Mouse (Mus musculus) adrenal gland, postnatal 25 days (tissue): ENCODE results near the gene Olfr847. TPM values are rescaled to one million over a fixed set of nuclear protein-coding genes. Genes with fewer than 3 reads are reported as not detected.

ENCODE experiments used
- DNase-seq: peaks from one replicate; pipeline ENCODE4 v3.0.0; 2021; ENCODE audit warnings: mixed read lengths
- long read RNA-seq: library from polyadenylated mRNA; stranded (forward); transcript quantifications from one replicate; pipeline ENCODE4 v2.0.0, GENCODE M21; 2021
- total RNA-seq: library from RNA; stranded (reverse); gene quantifications from 2 replicates; pipeline ENCODE4 v1.2.3, GENCODE M21; 2021

The Olfr847 gene
- not detected in 2 replicates for total RNA-seq
- long read RNA-seq, result 0 reads

DNA sequence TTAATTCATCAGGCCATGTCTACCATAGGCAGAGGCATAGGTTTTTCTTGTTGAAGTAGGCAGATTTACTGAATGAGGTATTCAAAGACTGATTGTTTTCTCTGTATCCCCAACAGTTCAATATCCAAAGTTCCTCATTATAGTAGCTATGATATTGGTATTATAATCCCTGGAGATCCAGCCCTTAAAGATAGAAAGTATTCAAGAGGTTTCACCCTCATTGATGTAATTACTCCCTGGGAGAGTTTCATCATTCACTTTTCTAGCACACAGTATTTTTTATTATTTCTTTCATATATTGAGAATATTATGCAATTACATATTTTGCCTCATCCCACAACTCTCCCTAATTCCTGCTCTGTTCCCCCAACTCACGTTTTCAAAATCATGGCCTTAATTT, at the start of gene Olfr847:
TSS of gene Olfr847 (minus strand) at position 101 of the 400 bp plus-strand sequence.
- no peak for DNase-seq

DNA sequence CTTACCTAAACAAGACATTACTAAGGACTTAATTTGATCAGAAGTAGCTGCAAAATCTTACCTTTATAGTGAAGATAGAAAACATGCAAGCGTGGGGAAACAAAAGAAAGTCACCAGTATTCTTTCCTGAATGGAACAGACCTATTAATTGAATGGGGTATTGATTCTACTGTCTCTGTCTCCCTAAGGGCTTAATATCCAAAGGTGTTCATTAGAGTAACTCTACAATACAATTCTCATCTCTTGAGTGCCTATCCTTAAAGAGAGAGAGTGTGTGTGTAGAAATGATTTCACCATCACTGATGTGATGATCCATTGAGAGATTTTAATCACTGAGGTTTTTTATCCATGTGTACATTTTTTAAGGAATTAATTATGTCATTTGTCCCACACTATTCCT, 14.6 kb downstream of the Olfr847 start, which contains the start of gene Olfr846:
TSS of gene Olfr846 (minus strand) at position 101 of the 400 bp plus-strand sequence.
- DNase-seq, result no peak

DNA sequence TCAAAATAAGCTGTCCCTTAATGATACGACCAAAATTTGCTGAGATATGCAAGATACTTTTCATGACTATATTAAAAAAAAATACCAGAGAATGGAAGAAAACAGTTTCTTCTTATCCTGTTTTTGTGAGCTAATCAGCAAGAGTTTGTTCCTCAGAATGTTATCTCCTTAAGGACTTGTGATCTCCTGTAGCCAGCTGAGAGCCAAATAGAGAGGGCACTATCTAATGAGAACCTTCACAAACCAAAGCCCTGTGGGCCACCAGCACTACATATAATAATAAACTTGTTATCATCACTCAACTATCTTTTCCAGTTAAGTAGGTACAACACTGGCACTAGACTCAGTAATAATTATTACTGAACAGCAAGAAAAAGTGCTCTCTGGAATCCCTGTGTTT, 42.3 kb downstream of the Olfr847 start, which contains the start of gene Olfr845:
TSS of gene Olfr845 (plus strand) at position 301 of the 400 bp plus-strand sequence.
- no peak for DNase-seq

Other genes with a start within 250 kb of the Olfr847 start
- gene Olfr837, start 242.4 kb downstream of the Olfr847 start, total RNA-seq, result not detected in 2 replicates
- 0.03 TPM in 1 of 2 replicates, not detected in the other for gene Olfr839-ps1, start 201.4 kb downstream of the Olfr847 start, total RNA-seq
- not detected in 2 replicates for gene Olfr843, start 126.7 kb downstream of the Olfr847 start, total RNA-seq
- gene Olfr844, start 62.3 kb downstream of the Olfr847 start, total RNA-seq, result not detected in 2 replicates
- not detected in 2 replicates for gene Olfr845, start 42.2 kb downstream of the Olfr847 start, total RNA-seq
- not detected in 2 replicates for gene Olfr846, start 14.7 kb downstream of the Olfr847 start, total RNA-seq
- not detected in 2 replicates for gene Olfr849, start 61.6 kb upstream of the Olfr847 start, total RNA-seq
- not detected in 2 replicates for gene Olfr850, start 99.6 kb upstream of the Olfr847 start, total RNA-seq
- not detected in 2 replicates for gene Olfr851, start 114.6 kb upstream of the Olfr847 start, total RNA-seq
- not detected in 2 replicates for gene Olfr853, start 162.4 kb upstream of the Olfr847 start, total RNA-seq
- gene Olfr854, start 188.7 kb upstream of the Olfr847 start, total RNA-seq, result not detected in 2 replicates
- not detected in 2 replicates for gene Olfr855, start 203.9 kb upstream of the Olfr847 start, total RNA-seq
- gene Zfp317, start 243.4 kb upstream of the Olfr847 start, total RNA-seq, result 24.7 and 30.1 TPM in 2 replicates